Mouse (Mus musculus): ENCODE results near the gene Ndufaf1.
"Not testable (repeated sequence)": the region's sequence is repeated elsewhere in the genome, so short reads cannot be mapped to it uniquely, and the experiment has no call there.

The Ndufaf1 gene

GRCm38 (mm10) chr2:119662220-119663182, at the start of gene Ndufaf1:
Gene Ndufaf1 (minus strand): TSS chr2:119662827.
- DNase-seq (ENCODE audit: low spot score): peak; percentile 75

DNA sequence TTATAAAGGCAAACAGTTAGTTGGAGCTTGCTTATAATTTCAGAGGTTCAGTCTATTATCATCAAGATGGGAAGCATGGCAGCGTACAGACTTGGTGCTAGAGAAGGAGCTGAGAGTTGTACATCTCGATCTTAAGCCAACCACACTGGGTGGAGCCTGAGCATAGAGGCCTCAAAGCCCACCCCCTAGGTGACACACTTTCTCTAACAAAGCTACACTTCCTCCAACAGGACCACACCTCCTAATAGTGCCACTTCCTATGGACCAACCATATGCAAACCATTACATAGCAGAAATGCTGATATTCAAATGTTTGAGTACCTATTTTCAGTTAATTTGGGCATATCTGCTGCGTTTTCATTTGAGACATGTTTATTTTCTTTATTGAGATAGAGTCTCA, 47.4 kb upstream of the Ndufaf1 start:
- no peak for DNase-seq (ENCODE audit: low spot score)

DNA sequence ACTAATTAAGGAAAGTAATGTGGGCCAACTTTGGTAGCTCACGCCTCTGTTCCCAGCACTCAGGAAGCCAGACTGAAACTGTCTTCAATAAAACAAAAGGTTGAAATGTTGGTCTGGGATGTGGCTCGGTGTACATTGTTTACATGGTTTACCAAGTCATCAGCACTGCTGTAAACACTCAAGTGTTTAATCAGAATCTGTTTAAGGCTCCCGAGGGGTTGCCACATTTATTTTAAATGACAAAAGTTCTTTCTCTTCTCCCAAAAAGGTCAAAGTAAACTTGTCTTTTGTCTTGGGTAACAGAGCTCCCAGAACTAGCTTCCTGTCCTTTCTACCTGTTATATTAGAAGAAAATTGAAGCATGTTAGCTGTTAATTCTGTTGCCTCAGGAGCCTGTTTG, 45.0 kb upstream of the Ndufaf1 start:
- no peak for DNase-seq (ENCODE audit: low spot score)

GRCm38 (mm10) chr2:119703171-119703570, 40.5 kb upstream of the Ndufaf1 start:
- DNase-seq (ENCODE audit: low spot score): no peak

- no peak for DNase-seq (ENCODE audit: low spot score)
These were observed 37.3 kb upstream of the Ndufaf1 start for GRCm38 (mm10) chr2:119699962-119700361.

- DNase-seq (ENCODE audit: low spot score): no peak
These were observed 35.8 kb upstream of the Ndufaf1 start for GRCm38 (mm10) chr2:119698472-119698871.

- DNase-seq (ENCODE audit: low spot score): peak; percentile 8
These were observed 33.5 kb upstream of the Ndufaf1 start for GRCm38 (mm10) chr2:119696111-119696510.

DNA sequence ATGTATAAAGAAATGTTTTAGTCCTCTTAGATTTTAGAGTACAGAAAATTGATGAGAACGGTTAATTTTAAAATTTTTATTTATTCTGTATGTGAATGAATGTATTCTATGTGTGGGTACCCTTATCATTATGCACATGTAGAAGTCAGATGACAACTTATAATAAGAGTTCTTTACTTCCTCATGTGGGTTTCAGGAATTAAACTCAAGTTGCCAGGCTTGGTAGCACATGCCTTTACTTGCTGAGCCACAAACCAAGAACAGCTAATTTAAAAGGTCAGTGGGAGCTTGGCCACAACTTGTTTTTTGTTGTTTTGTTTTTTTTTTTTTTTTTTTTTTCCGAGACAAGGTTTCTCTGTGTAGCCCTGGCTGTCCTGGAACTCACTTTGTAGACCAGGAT, 32.2 kb upstream of the Ndufaf1 start:
- no peak for DNase-seq (ENCODE audit: low spot score)

DNA sequence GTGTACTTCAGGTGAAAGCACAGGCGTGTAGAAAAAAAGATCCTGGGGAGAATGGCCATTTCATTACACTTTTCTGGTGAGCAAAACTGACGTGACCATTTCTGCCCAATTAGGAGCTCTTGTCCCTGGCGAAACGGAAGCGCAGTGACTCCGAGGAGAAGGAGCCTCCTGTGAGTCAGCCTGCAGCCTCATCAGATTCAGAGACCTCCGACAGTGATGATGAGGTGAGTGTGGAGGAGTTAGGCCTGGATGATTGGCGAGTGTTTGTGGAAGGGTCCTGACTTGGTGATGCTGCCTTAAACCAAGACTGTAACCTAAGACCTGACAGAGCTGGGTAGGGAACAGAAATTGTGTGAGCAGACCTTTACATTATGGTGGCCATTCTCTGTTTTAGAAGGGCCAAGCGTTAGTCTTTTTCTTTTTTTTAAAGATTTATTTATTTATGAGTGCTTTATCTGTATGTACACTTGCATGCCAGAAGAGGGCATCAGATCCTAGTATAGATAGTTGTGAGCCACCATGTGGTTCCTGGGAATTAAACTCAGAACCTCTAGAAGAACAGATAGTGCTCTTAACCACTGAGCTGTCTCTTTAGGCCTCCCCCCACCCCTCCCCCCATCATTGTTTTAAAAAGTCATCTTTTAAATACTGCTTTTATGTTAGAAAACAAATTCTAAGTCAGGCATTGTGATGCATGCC, 29.5 kb upstream of the Ndufaf1 start:
- DNase-seq (ENCODE audit: low spot score): no peak

- no peak for DNase-seq (ENCODE audit: low spot score)
These were observed 21.1 kb upstream of the Ndufaf1 start for GRCm38 (mm10) chr2:119683706-119684105.

GRCm38 (mm10) chr2:119675831-119676230, 13.2 kb upstream of the Ndufaf1 start:
- DNase-seq (ENCODE audit: low spot score): no peak

GRCm38 (mm10) chr2:119675215-119675784, 12.7 kb upstream of the Ndufaf1 start:
- no peak for DNase-seq (ENCODE audit: low spot score)

DNA sequence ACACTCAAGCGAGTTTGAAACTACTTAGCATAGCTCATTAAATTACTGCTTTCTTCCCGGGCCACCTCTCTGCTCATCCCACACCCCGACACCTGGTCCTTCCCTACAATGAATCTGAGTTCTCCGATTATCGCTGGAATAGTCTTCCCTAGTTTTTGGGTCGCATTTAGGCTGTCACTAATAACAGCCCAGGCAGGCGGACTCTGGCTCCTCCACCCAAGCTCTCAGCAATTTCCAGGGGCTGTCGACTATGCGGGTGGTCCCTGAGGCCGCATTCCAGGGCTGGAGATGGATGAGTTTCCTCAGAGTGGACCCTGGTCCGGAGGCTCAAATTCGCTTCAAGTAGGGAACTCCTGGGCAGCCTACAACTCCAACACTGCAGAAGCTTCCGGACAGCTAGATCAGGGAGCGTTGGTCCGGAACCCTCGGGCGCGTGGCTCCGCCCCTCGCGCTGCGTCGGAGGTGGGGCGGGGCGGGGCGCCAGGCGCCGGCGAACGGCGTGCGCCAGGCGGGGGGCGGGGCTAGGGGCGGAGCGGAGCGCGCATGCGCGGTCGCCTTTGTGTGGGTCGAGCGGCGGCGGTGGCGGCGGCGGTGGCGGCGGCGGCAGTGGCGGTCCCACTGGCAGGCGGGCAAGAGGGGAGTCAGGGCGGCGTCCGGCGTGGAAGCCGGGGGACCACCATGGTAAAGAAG, 12.0 kb upstream of the Ndufaf1 start, which contains the start of gene Rtf1:
Gene Rtf1 (plus strand): TSS at position 544 of the 690 bp plus-strand sequence.
- peak; percentile 96 for DNase-seq (ENCODE audit: low spot score)

DNA sequence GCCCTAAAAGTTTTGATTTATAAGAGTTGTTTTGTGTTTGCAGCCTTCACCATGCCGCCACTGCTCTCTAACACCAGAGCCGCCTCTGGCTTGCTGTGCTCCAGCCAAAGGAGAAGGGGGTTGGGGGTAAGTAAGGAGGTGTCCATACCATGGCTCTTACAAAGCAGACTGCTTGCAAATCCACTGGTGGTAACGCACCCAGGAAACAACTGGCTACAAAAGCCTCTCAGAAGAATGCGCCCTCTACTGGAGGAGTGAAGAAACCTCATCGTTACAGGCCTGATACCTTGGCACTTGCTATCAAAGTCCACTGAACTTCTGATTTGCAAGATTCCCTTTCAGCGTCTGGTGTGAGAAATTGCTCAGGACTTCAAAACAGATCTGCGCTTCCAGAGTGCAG, 6.4 kb upstream of the Ndufaf1 start:
- peak; percentile 10 for DNase-seq (ENCODE audit: low spot score)

DNA sequence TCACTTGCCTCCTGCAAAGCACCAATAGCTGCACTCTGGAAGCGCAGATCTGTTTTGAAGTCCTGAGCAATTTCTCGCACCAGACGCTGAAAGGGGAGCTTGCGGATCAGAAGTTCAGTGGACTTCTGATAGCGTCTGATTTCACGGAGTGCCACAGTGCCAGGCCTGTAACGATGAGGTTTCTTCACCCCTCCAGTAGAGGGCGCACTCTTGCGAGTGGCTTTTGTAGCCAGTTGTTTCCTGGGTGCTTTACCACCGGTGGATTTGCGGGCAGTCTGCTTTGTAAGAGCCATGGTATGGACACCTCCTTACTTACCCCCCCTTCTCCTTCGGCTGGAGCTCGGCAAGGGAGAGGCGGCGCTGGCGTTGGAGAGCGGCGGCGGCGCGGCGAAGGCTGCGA, 3.1 kb upstream of the Ndufaf1 start:
- DNase-seq (ENCODE audit: low spot score): not testable (repeated sequence)

DNA sequence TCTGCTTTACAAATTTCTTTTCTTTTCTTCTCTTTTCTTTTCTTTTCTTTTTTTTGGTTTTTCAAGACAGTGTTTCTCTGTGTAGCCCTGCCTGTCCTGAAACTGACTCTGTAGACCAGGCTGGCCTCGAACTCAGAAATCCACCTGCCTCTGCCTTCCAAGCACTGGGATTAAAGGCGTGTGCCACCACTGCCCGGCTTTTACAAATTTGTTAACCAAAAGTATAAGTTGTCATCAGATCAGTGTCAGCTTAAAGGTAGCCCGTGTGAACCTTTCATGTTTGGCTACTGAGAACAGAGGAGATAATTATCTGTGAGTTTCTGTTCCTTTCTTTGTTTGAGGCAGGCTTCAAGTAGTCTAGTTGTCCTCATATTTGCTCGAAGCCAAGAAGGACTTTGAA, 18.4 kb downstream of the Ndufaf1 start:
- DNase-seq (ENCODE audit: low spot score): no peak

- DNase-seq (ENCODE audit: low spot score): no peak
These were observed 21.3 kb downstream of the Ndufaf1 start for GRCm38 (mm10) chr2:119641214-119641912.

DNA sequence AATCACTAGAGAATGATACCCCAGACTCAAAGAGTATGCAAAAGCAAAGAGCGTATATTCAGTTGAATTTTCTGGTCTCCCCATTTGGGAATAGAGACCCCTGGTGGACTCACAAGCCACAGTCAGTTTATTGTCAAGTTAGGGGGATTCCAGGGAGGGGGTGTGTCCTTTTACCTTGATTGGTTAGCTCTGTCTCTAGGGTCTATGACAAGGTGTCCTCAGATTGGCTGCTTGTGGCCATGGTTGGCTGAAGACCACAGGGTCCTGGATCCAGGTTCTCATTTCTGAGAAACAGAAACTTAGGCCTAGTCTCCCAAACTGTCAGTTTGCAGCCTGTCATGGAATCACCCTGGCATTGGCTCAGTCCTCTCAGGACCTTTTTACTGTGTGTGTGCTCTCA, 25.8 kb downstream of the Ndufaf1 start:
- no peak for DNase-seq (ENCODE audit: low spot score)

DNA sequence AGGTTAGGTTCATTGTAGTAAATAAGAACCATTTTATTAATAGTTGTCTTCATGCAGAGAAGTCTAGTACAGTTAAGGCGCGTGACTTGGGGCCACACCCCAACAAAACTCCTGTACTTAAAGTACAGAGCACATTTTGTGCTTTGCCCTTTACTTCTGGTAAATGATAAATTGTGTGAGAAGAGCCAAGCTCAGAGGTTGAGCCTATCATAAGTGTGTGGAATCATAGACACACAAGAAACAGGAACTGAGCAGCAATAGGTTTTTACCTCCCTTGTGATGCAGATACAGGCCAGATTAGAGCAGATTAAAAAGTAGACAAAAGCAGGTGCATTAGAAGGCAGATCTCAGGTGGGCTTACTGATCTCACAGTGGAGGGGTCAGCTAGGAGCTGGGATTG, 41.3 kb downstream of the Ndufaf1 start:
- DNase-seq (ENCODE audit: low spot score): no peak

DNA sequence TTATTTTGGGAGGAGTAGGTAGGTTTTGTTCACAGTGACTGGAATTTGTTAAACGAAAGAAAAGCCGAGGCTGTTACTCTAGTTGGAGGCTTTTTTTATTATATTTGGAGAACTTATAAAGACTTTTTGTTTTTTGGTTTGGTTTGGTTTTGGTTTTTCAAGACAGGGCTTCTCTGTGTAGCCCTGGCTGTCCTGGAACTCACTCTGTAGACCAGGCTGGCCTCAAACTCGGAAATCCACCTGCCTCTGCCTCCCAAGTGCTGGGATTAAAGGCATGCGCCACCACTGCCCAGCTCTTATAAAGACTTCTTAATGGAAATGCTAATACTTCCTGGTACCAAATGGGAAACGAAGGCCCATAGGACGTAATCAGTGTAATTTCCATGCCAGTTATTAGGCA, 43.6 kb downstream of the Ndufaf1 start:
- DNase-seq (ENCODE audit: low spot score): not testable (repeated sequence)

DNA sequence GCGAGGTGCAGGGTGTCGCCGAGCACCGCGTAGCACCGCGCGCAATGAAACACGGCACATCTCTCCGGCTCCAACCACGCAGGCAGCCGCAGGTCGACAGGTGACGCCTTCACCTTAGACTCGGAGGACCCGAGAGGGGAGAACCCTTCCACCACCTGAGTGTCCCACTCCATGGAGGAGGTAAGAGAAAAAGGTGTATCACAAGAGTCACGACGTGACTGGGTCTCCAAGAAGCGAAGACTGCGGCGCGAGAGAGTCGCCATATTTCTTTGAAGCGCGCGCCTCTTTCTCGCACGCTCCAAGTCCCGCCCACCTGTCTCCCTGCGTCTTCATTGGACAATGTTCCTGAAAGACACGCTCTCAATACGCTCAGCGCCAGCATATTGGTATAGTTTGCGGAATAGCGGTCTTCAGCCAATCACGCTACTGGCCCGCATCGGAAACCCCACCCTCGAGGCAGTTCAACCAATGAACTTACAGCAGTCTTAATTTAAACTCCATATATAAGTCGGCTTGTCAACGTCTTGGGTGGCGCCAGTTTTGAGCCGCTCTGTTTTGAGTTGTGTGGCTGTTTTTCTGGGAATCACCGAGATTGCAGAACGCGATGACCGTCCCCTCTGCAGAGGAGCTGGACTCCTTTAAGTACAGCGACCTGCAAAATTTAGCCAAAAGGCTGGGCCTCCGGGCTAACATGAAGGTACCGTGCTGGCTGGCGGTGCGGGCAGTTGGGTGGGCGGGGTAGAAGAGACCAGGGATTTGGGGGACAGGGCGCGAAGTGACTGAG, 44.2 kb downstream of the Ndufaf1 start, which contains the start of the genes Nusap1 and Oip5:
Gene Nusap1 (plus strand): TSS at position 100 of the 784 bp plus-strand sequence.
Gene Oip5 (minus strand): TSS at position 271 of the 784 bp plus-strand sequence.
- peak; percentile 95 for DNase-seq (ENCODE audit: low spot score)

All from urinary bladder, postnatal 14 days (tissue).